Mouse (Mus musculus) heart, postnatal 0 days (tissue): Measurements from ENCODE around the gene Abr. TPM values are rescaled to one million over a fixed set of nuclear protein-coding genes. Genes with fewer than 3 reads are reported as not detected.

Experiments
- ATAC-seq: fragments of 200-750 bp; cut with Nextera tagmentation; 2 replicates; pipeline ENCODE4 v1.8.0; 2017; ENCODE audit warnings: low read depth, moderate number of reproducible peaks, moderate library complexity; ENCODE audit not compliant: insufficient read depth
- DNase-seq: peaks from one replicate; pipeline ENCODE4 v3.0.0-alpha.2; 2016; ENCODE audit warnings: low spot score
- H3K27ac ChIP-seq: fragments of 300-500 bp; sonication (generic); 2 replicates; pipeline ENCODE4 v1.5.1; 2014; ENCODE audit warnings: low read depth, mild to moderate bottlenecking
- H3K27me3 ChIP-seq: fragments of 300-500 bp; sonication (generic); 2 replicates; pipeline ENCODE4 v1.6.1; 2014; ENCODE audit warnings: low read length, mixed read lengths; ENCODE audit not compliant: control insufficient read depth, insufficient read depth
- H3K36me3 ChIP-seq: fragments of 300-500 bp; sonication (generic); replicated peaks from 2 replicates; pipeline ENCODE4 v1.6.1; 2014; ENCODE audit warnings: low read length, mixed read lengths; ENCODE audit not compliant: control insufficient read depth, insufficient read depth
- H3K4me1 ChIP-seq: fragments of 300-500 bp; sonication (generic); 2 replicates; pipeline ENCODE4 v1.6.1; 2014; ENCODE audit warnings: antibody characterized with exemption; ENCODE audit not compliant: control insufficient read depth, insufficient read depth
- H3K4me2 ChIP-seq: fragments of 300-500 bp; sonication (generic); 2 replicates; pipeline ENCODE4 v1.6.1; 2014; ENCODE audit warnings: low read depth, mild to moderate bottlenecking, low read length, moderate library complexity
- H3K4me3 ChIP-seq: fragments of 300-500 bp; sonication (generic); 2 replicates; pipeline ENCODE4 v1.5.1; 2014; ENCODE audit warnings: low read depth, low read length
- H3K9ac ChIP-seq: fragments of 300-500 bp; sonication (generic); replicated peaks from 2 replicates; pipeline ENCODE4 v1.6.1; 2014; ENCODE audit warnings: low read depth, low read length, mixed read lengths
- H3K9me3 ChIP-seq: fragments of 300-500 bp; sonication (generic); replicated peaks from 2 replicates; pipeline ENCODE4 v1.6.1; 2016; ENCODE audit warnings: low read length; ENCODE audit not compliant: control insufficient read depth
- CTCF ChIP-seq: IDR thresholded peaks from 2 replicates; pipeline ENCODE4 v1.5.1; 2016; ENCODE audit warnings: antibody characterized with exemption, control low read depth, low read depth
- EP300 ChIP-seq: IDR thresholded peaks from 2 replicates; pipeline ENCODE4 v1.6.1; 2016; ENCODE audit warnings: antibody characterized with exemption, low read depth
- WGBS: fragments of 180-500 bp; shearing (Covaris S2); extraction: QIAGEN DNeasy Blood & Tissue Kit; methylation state at CpG from one replicate; pipeline ENCODE4 v1.1.7; 2014; 5-methylcytosine and 5-hydroxymethylcytosine counted together
- polyA plus RNA-seq: library from polyadenylated mRNA; unstranded; fragments of >200 nt; fragmentation: Nextera tagmentation; extraction: Ambion mirVana; gene quantifications from 2 replicates; pipeline ENCODE4 v1.2.1, GENCODE M21; 2015
- total RNA-seq: library from RNA; depleted of rRNA; stranded (reverse); fragments of >200 nt; gene quantifications from 2 replicates; pipeline ENCODE4 v1.2.3, GENCODE M21; 2014; ENCODE audit warnings: low replicate concordance; rRNA removed

Gene Abr
- total RNA-seq (37.3 and 48.9 TPM in 2 replicates), polyA plus RNA-seq (12.1 and 14.1 TPM in 2 replicates)

DNA sequence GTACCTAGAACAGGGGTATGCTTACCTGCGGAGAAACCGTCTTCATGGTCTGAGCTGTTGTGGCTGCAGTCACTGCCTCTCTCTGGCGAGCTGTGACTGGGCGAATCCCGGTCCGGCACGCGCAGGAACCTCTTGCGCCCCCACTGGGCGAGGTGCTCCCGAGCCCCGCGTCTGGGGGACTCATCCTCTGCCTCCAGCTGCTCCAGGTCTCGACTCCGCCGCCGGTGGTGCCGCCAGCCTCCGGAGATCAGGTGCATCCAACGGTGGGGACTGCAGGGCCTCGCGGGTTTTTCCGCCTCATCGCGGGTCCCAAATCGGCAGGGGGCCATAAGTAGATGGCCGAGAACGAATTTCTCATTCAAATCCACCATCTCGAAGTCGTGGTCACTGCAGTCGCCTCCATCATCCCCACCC lies at the start of gene Abr:
Gene Abr (minus strand): TSS at position 163 of the 414 bp plus-strand sequence.
- Histone ChIP-seq H3K4me2 (peak within 1 kb of the TSS; percentile 84), H3K9ac (peak within 1 kb of the TSS; percentile 57), H3K27me3 (peaks cover 34% of the 10 kb centered on the region), H3K27ac (no peak within 1 kb of the TSS), H3K36me3 (no peaks in the 10 kb centered on the region), H3K4me3 (peak within 1 kb of the TSS; percentile 73), H3K9me3 (no peaks in the 10 kb centered on the region), H3K4me1 (peaks cover 12% of the 10 kb centered on the region; the same call in 1 of the 2 replicates)
- WGBS = under 1% methylated on average over 31 of the region's 31 CpGs
- TF ChIP-seq EP300 (no peak), CTCF (peak; percentile 10; the same call in 1 of the 2 replicates)
- no peak for ATAC-seq
- no peak for DNase-seq

DNA sequence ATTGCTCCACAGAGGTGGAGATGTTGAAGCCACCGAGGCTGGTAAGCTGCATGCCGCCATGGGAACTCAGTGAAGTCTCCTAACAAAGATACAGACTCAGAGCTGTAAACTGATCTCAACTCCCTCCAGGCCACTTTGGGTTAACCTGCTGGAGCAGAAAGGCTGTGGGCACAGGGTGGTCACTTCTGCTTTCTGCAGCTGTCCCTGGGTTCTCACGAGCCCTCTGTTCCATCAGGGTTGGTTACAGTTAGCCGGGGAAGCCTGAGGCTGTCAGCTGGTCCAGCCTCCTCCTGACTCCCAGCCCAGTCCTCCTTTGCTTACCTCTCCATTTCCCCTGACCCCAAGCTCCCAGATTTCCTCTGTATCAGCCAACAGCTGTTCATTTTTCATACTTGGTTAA lies 45.7 kb upstream of the Abr start:
- TF ChIP-seq EP300 = no peak
- no peak for TF ChIP-seq CTCF
- 24% methylated on average over 4 of the region's 4 CpGs for WGBS
- Histone ChIP-seq H3K9me3 (no peaks in the 10 kb centered on the region), H3K4me3 (no peak overlapping the region), H3K27me3 (peaks cover 88% of the 10 kb centered on the region), H3K27ac (no peak overlapping the region), H3K4me2 (no peak overlapping the region), H3K4me1 (no peaks in the 10 kb centered on the region; the same call in 1 of the 2 replicates), H3K36me3 (no peaks in the 10 kb centered on the region), H3K9ac (no peak overlapping the region)
- DNase-seq = no peak
- no peak for ATAC-seq

DNA sequence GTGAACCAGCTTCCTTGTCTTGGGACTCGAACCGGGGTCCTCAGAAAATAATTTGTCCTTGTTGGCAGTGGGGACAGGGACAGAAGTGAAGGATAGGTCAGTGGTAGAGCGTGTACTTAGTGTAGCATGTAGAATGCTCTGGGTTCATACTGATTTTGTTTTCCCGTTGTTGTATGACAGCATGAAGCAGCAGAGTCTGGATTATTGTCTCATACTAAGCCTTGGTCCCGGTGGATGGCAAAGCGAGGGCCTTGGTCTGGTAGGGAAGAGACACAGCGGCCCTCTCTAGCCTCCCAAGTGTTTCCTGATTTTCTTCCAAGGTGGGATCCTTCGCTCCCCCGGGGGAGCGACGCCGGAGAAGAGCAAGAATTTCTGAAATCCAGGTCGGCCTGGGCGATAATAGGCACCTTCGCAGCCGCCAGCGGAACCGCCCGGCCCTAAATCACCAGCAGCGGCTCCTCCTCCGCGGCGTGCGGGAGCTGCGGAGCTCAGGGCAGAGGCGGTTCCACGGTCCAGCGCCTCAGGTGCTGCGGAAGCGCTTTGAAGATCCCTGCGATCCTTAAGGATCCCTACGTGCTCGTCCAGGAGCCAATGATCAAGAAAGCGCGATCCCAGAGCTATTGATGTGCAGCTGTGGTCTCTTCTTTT lies 44.0 kb upstream of the Abr start:
- H3K9me3 ChIP-seq = no peaks in the 10 kb centered on the region
- peaks cover 71% of the 10 kb centered on the region for H3K27me3 ChIP-seq
- no peak overlapping the region for H3K27ac ChIP-seq
- peak overlapping the region; percentile 35 for H3K4me3 ChIP-seq
- H3K4me2 ChIP-seq = peak overlapping the region; percentile 57
- no peaks in the 10 kb centered on the region for H3K36me3 ChIP-seq
- no peak for ATAC-seq
- H3K4me1 ChIP-seq = no peaks in the 10 kb centered on the region; the same call in 1 of the 2 replicates
- no peak overlapping the region for H3K9ac ChIP-seq
- 8% methylated on average over 35 of the region's 35 CpGs for WGBS
- no peak for DNase-seq
- TF ChIP-seq CTCF = no peak

DNA sequence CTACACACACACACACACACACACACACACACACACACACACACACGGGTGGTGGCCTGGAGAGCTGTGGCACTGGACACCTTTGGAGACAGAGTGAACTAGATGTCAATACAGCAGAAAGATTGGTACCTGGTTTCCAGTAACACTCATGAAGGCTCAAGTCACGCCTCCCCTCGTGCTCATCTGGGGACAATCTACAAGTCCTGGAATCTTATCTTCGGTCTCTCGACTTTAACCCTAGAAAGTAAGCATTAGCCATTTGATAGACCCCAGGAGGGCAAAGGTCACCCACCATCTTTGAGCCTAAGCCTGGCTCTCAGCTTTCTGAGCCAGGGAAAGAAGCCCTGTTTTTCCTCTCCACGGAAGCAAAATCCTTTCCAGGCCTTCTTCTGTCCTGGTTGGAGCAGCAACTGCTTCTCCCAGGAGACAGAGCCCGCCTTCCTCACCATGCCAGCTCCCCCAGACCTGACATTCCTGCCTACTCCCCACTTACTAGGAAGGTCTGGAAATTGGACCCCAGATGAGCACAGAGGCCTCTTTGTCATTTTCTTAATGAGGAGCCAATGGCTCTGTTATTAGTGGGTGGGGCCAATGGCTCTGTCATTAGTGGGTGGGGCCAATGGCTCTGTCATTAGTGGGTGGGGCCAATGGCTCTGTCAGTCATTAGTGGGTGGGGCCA lies 39.8 kb upstream of the Abr start:
- Histone ChIP-seq H3K27me3 (peaks cover 31% of the 10 kb centered on the region), H3K36me3 (no peaks in the 10 kb centered on the region), H3K4me3 (no peak overlapping the region), H3K4me1 (no peaks in the 10 kb centered on the region; the same call in 1 of the 2 replicates), H3K4me2 (no peak overlapping the region), H3K27ac (no peak overlapping the region), H3K9me3 (no peaks in the 10 kb centered on the region), H3K9ac (no peak overlapping the region)
- TF ChIP-seq CTCF (no peak), EP300 (no peak)
- 41% methylated on average over 7 of the region's 7 CpGs for whole genome bisulfite sequencing
- DNase-seq (no peak), ATAC-seq (no peak)

DNA sequence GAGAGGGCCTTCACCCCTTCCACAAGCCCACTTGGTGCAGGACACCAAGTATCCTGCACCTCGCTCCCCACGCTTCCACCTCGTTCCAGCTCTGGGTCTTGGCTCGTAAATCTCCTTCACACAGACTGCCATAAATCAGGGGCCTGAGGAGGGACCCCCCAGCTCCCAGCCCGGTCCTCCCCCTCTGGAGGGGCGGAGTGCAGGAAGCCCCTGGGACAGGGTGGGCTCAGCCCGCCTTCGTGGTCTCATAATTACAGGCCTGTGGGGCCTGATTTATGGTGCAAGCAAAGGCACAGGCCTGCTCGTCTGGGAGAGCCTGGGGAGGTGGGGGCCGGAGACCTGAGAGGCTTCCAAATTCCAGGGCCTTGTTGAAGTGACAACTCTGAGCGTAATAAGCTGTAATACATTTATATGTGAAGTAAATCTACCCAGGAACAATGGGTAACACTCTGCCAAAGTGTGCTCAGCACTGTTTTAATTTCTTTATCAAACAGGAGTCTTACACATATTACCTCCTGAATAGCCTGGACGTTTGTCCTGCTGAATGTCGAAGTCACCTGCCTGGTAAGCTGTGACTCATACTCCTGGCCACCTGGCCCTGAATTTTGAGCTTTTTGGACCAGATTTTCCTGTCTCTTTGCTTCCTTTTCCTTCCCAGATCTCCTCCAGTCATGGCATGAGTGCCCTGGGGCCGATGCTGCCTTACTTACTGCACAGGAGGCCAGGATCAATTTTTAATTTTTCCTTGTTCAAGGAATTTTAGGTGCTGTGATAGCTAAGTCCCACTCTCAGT lies 37.2 kb upstream of the Abr start:
- Histone ChIP-seq H3K9me3 (no peaks in the 10 kb centered on the region), H3K4me1 (no peaks in the 10 kb centered on the region), H3K9ac (no peak overlapping the region), H3K4me2 (no peak overlapping the region), H3K36me3 (no peaks in the 10 kb centered on the region), H3K27ac (no peak overlapping the region), H3K4me3 (no peak overlapping the region), H3K27me3 (peaks cover 5% of the 10 kb centered on the region)
- 73% methylated on average over 14 of the region's 14 CpGs for WGBS
- TF ChIP-seq EP300 = no peak
- no peak for TF ChIP-seq CTCF
- ATAC-seq (no peak), DNase-seq (no peak)
